Mouse (Mus musculus) embryonic fibroblast, embryonic 13.5 days (primary cell): ENCODE measurements at regions not wholly inside any gene's neighbourhood (a gene's known extent, or its start where the extent isn't known, plus 50 kb on each side); places are given as distances from the start of the nearest gene placed in this dataset.

Experiments
- H3K27ac ChIP-seq: 2 replicates; pipeline ENCODE4 v1.5.1; 2012; ENCODE audit warnings: low read length, control low read depth, inconsistent platforms; ENCODE audit not compliant: insufficient read depth
- H3K4me1 ChIP-seq: 2 replicates; pipeline ENCODE4 v1.6.1; 2011; ENCODE audit warnings: low read length; ENCODE audit not compliant: control insufficient read depth, insufficient read depth
- H3K4me3 ChIP-seq: 2 replicates; pipeline ENCODE4 v1.5.1; 2011; ENCODE audit warnings: mild to moderate bottlenecking, control low read depth, low read length; ENCODE audit not compliant: insufficient read depth
- CTCF ChIP-seq: IDR thresholded peaks from 2 replicates; pipeline ENCODE4 v1.5.1; 2011; ENCODE audit warnings: mild to moderate bottlenecking, control low read depth, low read length, moderate library complexity, borderline replicate concordance; ENCODE audit not compliant: insufficient read depth
- POLR2A ChIP-seq: IDR thresholded peaks from 2 replicates; pipeline ENCODE4 v1.6.1; 2011; ENCODE audit warnings: low read depth, mild to moderate bottlenecking, control low read depth, low read length, moderate library complexity

DNA sequence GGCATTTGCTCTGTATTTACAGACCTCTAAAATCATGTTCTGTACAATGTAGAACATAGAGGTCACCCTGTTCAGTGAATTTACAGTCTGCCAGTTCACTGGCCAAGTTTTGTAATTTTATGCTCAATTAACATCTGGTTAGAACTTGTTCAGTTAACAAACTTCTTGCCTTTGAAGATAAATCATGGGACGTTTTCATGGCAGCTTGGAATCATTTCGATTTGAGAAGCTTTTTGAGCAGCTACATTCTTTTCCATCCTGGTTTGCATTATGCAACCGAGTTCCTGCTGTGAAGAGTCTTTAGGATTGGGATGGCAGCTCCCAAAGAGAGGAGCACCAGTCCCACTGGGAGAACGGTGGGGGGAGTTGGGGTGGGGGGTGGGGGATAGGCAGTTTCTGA lies 206.3 kb upstream of the Megf9 start:
- Histone ChIP-seq H3K27ac (no peak overlapping the region), H3K4me3 (no peak overlapping the region), H3K4me1 (no peaks in the 10 kb centered on the region)
- TF ChIP-seq CTCF, result no peak
- TF ChIP-seq POLR2A, result no peak

DNA sequence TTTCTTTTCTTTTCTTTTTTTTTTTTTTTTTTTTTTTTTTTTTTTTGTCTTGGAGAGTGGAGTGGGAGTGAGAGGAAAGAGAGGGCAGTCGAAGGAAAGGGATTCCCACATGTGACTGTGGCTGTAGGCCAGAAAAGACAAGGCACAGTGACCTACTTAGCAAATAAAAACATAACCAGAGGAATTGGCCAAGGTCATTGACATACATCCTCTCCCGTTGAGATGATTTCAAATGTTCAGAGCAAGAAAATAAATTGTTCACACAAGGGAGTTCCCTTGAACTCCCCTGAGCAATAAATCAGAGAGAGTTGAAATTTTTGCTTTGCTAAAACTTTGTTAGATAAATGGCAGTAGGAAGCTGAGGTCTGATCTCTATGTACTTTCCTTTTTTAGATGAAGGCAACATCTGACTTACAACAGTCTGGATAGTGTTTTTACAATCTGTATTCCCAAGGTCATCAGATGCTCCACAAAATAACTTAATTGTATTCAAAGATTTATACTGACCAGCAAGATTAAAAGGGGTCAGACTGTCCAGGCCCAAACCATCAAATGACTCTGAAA lies 174.4 kb upstream of the Megf9 start:
- no peak overlapping the region for H3K4me3 ChIP-seq
- TF ChIP-seq POLR2A, result no peak
- TF ChIP-seq CTCF, result no peak
- H3K4me1 ChIP-seq, result no peaks in the 10 kb centered on the region
- H3K27ac ChIP-seq, result no peak overlapping the region

GRCm38 (mm10) chr4:70705128-70705752 lies 170.4 kb upstream of the Megf9 start:
- Histone ChIP-seq H3K27ac (no peak overlapping the region), H3K4me3 (no peak overlapping the region), H3K4me1 (no peaks in the 10 kb centered on the region)
- TF ChIP-seq CTCF (no peak), POLR2A (no peak)

- H3K4me3 ChIP-seq, result no peak overlapping the region
- TF ChIP-seq POLR2A (no peak), CTCF (no peak)
- H3K27ac ChIP-seq, result no peak overlapping the region
- no peaks in the 10 kb centered on the region for H3K4me1 ChIP-seq
Measured at GRCm38 (mm10) chr4:70700894-70701293, 166.1 kb upstream of the Megf9 start.

DNA sequence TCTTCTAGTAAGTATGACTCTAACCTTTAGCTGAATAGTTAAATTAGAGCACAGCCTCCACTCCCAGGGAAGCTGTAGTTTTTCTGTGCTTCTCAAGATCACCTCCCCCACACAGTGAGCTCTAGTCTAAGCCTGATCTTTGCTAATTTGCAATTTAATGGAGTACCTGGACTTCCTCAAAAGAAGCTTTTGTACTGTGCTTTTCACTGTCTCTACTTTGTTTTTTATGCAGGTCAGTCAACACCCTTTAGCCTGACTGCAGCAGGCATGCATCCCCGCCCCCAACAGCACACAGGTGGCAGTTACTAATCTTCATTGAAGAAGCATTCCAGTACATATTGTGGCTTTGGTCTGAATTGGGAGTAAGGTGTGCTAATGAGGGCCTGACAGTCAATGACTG lies 129.4 kb upstream of the Megf9 start:
- TF ChIP-seq CTCF, result no peak
- TF ChIP-seq POLR2A, result no peak
- H3K27ac ChIP-seq, result no peak overlapping the region
- H3K4me1 ChIP-seq, result no peaks in the 10 kb centered on the region
- H3K4me3 ChIP-seq, result no peak overlapping the region

- Histone ChIP-seq H3K4me3 (no peak overlapping the region), H3K27ac (peak overlapping the region; percentile 56), H3K4me1 (no peaks in the 10 kb centered on the region)
- TF ChIP-seq POLR2A (no peak), CTCF (no peak)
Measured at GRCm38 (mm10) chr4:70621431-70621837, 86.6 kb upstream of the Megf9 start.

DNA sequence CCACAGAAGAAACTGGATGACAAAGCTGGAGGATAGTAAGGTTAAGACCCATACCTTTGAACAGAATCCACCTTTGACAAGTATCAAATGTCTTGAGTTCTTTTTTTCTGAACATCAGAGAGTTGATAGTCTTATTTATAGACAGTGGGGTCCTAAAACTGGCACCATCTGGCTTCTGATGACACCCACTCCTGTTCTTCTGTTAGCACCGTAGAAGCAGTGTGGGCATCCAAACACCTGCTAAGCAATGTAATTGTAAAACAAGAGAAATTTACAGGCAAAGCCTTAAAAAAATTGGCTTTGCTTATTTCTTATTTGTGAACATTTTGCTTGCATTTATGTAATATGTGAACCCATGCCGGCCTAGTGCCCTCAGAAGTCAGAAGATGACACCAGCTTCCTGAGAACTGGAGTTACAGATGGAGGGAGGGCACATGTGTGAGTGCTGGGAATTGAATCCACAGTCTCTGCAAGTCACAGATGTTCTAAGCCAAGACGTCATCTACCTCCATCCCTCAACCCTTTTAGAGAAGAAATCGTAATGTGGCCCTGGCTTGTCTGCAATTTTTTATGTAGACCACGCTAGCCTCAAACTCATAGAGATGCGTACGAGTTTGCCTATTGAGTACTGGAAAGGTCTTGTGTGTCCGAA lies 85.0 kb upstream of the Megf9 start:
- H3K4me3 ChIP-seq, result no peak overlapping the region
- H3K27ac ChIP-seq, result no peak overlapping the region
- TF ChIP-seq POLR2A (no peak), CTCF (no peak)
- no peaks in the 10 kb centered on the region for H3K4me1 ChIP-seq

- TF ChIP-seq POLR2A (no peak), CTCF (no peak)
- Histone ChIP-seq H3K4me1 (no peaks in the 10 kb centered on the region), H3K27ac (no peak overlapping the region), H3K4me3 (no peak overlapping the region)
Measured at GRCm38 (mm10) chr4:70615794-70616193, 81.0 kb upstream of the Megf9 start.

DNA sequence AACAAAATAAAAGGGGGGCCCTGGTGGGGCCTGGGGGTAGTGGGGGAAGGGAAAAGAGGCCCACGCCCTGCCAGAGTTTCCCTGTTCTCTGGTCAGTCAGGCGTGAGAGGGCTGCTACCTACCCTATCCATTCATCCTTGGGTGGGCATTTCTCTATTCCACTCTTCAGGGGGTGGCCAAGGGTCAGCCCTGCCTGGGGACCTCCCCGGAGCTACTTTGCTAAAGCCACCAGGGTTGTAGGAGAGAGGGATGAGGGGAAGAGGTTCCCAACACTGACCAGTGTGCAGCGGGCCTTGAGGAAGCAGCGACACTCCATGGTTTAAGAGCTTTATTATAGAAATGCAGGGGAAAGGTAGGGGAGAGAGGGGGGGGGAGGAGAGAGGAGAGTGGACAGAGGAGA lies 79.6 kb upstream of the Megf9 start:
- no peak overlapping the region for H3K4me3 ChIP-seq
- H3K4me1 ChIP-seq, result no peaks in the 10 kb centered on the region
- no peak overlapping the region for H3K27ac ChIP-seq
- no peak for TF ChIP-seq CTCF
- TF ChIP-seq POLR2A, result no peak

DNA sequence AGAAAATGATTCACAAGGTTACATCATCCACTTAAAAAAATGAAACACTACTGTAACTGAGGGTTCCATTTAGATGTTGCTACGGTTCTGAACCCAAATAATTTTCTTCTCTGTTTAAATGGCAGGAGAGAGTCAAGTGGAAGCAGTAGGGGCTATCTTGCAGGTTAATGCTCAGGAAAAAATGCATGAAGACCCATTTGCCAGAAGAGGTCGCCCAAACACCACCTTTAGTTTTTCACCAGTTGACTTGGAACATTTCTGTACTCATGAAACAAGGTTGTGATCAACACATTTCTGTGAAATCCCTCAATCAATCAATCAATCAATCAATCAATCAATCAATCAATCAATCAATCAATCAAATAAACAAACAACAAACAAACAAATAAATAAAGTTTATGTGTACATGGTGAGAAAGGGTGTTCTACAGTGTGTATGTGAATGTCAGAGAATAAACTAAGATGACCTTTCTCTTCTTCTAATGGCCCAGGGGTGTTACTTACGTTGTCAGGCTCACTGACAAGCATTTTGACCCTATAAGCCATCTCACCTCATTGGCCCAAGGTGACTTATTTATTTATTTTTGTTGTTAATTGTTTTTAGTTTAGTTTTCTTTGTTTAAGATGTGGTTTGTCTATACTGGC lies 68.5 kb upstream of the Megf9 start:
- no peak for TF ChIP-seq CTCF
- no peak for TF ChIP-seq POLR2A
- no peaks in the 10 kb centered on the region for H3K4me1 ChIP-seq

DNA sequence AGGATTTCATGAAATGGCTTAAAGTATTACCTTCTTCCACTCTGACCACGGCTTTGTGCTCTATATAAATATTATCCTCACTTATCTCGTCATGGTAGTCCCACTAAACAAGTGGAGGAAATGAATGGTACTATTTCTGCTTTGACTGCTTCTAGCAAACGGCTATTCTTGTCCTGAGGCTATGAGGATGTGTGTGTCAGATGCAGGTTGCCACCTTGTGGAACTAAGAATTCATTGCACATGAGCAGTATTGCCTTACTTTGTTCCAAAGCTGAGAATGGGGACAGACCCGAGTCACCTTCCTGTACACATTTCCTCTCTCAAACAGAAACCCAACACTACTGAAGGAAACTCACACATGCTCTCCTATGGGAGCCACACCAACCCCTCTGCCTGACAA lies 66.5 kb upstream of the Megf9 start:
- Histone ChIP-seq H3K4me3 (no peak overlapping the region), H3K4me1 (no peaks in the 10 kb centered on the region), H3K27ac (no peak overlapping the region)
- TF ChIP-seq CTCF (0 out of 2 replicates have a peak, but pooled peaks have one; percentile 13), POLR2A (no peak)

More for the DNA sequence above, 68.5 kb upstream of the Megf9 start:
- Histone ChIP-seq H3K4me3 (no peak overlapping the region), H3K27ac (no peak overlapping the region)
